Mouse (Mus musculus) liver, embryonic 14.5 days (tissue): ENCODE data around the gene Blnk.

Experiments
- CTCF ChIP-seq: IDR thresholded peaks from 2 replicates; pipeline ENCODE4 v1.5.1; 2016; ENCODE audit warnings: antibody characterized with exemption, low read depth, control low read depth
- EP300 ChIP-seq: IDR thresholded peaks from 2 replicates; pipeline ENCODE4 v1.6.1; 2016; ENCODE audit warnings: antibody characterized with exemption, low read depth

DNA sequence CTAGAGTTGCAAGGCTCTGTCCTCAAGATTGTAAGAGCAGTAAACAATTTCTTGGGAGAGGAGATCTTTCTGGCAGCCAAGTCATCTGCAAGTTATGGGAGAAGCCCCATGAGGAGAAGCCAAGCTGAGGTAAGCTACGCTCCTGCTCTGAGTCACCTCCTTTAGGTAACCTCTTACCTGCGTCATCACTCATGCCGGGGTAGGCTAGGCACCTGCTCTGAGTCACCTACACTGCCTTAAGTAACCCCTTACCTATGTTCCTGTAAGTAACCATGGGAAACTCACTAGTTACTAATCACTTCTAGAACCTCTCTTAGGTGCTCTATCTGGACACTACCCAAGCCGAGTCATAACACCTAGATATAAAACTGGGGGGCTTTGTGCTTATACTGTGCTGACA is 112.6 kb downstream of the Blnk start:
- TF ChIP-seq CTCF, result no peak
- TF ChIP-seq EP300, result no peak
